Mouse (Mus musculus) lung, postnatal 0 days (tissue): ENCODE results near the gene Smg1. TPM values are rescaled to one million over a fixed set of nuclear protein-coding genes. Genes with fewer than 3 reads are reported as not detected.

Experiments
- ATAC-seq: fragments of 200-750 bp; cut with Nextera tagmentation; 2 replicates; pipeline ENCODE4 v1.8.0; 2017; ENCODE audit warnings: moderate library complexity
- DNase-seq: peaks from one replicate; pipeline ENCODE4 v3.0.0-alpha.2; 2016; ENCODE audit warnings: low spot score
- H3K27ac ChIP-seq: fragments of 300-500 bp; sonication (generic); 2 replicates; pipeline ENCODE4 v1.5.1; 2014; ENCODE audit warnings: antibody characterized with exemption, mild to moderate bottlenecking, low read length, mixed read lengths
- H3K27me3 ChIP-seq: fragments of 300-500 bp; sonication (generic); replicated peaks from 2 replicates; pipeline ENCODE4 v1.6.1; 2014; ENCODE audit warnings: low read length, mixed read lengths; ENCODE audit not compliant: insufficient read depth
- H3K36me3 ChIP-seq: fragments of 300-500 bp; sonication (generic); 2 replicates; pipeline ENCODE4 v1.6.1; 2014; ENCODE audit warnings: low read length, mixed read lengths; ENCODE audit not compliant: insufficient read depth
- H3K4me1 ChIP-seq: fragments of 300-500 bp; sonication (generic); 2 replicates; pipeline ENCODE4 v1.6.1; 2014; ENCODE audit warnings: antibody characterized with exemption, low read depth, low read length, mixed read lengths; ENCODE audit not compliant: insufficient read depth
- H3K4me2 ChIP-seq: fragments of 300-500 bp; sonication (generic); replicated peaks from 2 replicates; pipeline ENCODE4 v1.6.1; 2014; ENCODE audit warnings: low read depth, mild to moderate bottlenecking, low read length, moderate library complexity, mixed read lengths
- H3K4me3 ChIP-seq: fragments of 300-500 bp; sonication (generic); 2 replicates; pipeline ENCODE4 v1.5.1; 2014; ENCODE audit warnings: low read depth, low read length
- H3K9ac ChIP-seq: fragments of 300-500 bp; sonication (generic); replicated peaks from 2 replicates; pipeline ENCODE4 v1.6.1; 2014; ENCODE audit warnings: low read depth, mild to moderate bottlenecking
- H3K9me3 ChIP-seq: fragments of 300-500 bp; sonication (generic); 2 replicates; pipeline ENCODE4 v1.6.1; 2016; ENCODE audit warnings: low read length, mixed read lengths
- CTCF ChIP-seq: IDR thresholded peaks from 2 replicates; pipeline ENCODE4 v1.5.1; 2016; ENCODE audit warnings: antibody characterized with exemption, mild to moderate bottlenecking
- EP300 ChIP-seq: IDR thresholded peaks from 2 replicates; pipeline ENCODE4 v1.6.1; 2016; ENCODE audit warnings: antibody characterized with exemption, mild to moderate bottlenecking, control low read depth
- WGBS: fragments of 180-500 bp; shearing (Covaris S2); extraction: QIAGEN DNeasy Blood & Tissue Kit; methylation state at CpG from one replicate; pipeline ENCODE4 v1.1.7; 2014; 5-methylcytosine and 5-hydroxymethylcytosine counted together
- polyA plus RNA-seq: library from polyadenylated mRNA; unstranded; fragments of >200 nt; fragmentation: Nextera tagmentation; extraction: Ambion mirVana; gene quantifications from 2 replicates; pipeline ENCODE4 v1.2.1, GENCODE M21; 2015

Smg1 gene
- polyA plus RNA-seq, 1 experiment from 2014 or later: 11.2 TPM

GRCm38 (mm10) chr7:118097615-118098014 is 145.9 kb downstream of the Smg1 start:
- H3K27me3 ChIP-seq: no peaks in the 10 kb centered on the region
- H3K4me1 ChIP-seq: no peaks in the 10 kb centered on the region
- H3K4me3 ChIP-seq: no peak overlapping the region
- DNase-seq (no peak), ATAC-seq (no peak)
- H3K9me3 ChIP-seq: no peaks in the 10 kb centered on the region
- no peak overlapping the region for H3K9ac ChIP-seq
- TF ChIP-seq EP300: no peak
- TF ChIP-seq CTCF: no peak
- H3K36me3 ChIP-seq: no peaks in the 10 kb centered on the region
- H3K27ac ChIP-seq: no peak overlapping the region
- H3K4me2 ChIP-seq: no peak overlapping the region
- 55% methylated on average over 7 of the region's 7 CpGs for WGBS

Other genes with a start within 250 kb of the Smg1 start
- gene Rps15a, start 127.5 kb downstream of the Smg1 start, polyA plus RNA-seq: 556 and 600 TPM in 2 replicates
- gene Arl6ip1, start 114.0 kb downstream of the Smg1 start, polyA plus RNA-seq: 550 and 573 TPM in 2 replicates
- gene Syt17, start 204.6 kb upstream of the Smg1 start, polyA plus RNA-seq: 4.3 and 4.4 TPM in 2 replicates
- 14.5 and 16.2 TPM in 2 replicates for gene Itpripl2, start 248.3 kb upstream of the Smg1 start, polyA plus RNA-seq